Mouse (Mus musculus): ENCODE measurements around the gene Numb.

The Numb gene

DNA sequence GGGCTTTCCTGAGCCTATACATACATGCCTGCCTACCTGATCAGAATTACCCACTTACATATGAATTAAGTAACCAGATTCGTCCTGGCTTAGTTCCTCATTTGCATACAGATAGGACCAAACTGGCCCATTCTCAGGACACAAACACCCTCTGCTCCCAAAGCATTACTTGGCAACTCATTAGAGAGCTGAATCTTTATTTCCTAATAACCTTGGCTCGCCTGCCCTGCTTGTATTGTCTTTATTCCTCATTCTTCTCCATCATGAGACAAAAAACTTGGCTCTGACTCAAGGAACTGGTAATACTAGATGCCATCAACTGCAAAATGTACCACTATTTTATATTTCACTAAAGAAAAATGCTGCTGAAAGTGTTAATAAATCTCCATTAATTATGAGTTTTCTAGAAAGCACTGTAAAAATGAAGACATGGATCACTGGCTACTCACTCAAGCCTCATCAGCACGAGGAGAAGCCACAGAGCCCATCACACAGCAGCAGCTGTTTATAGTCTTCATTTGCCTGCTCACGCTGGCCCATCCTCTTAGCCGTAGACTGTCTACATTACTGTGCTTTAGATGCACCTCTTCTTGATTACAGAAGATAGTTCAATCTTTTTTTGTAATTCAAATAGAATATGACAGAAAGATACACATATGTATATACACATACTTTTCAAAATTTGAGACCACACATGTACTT is 69.1 kb downstream of the Numb start:
- DNase-seq (ENCODE audit: low spot score in 2 of 2): no peak

DNA sequence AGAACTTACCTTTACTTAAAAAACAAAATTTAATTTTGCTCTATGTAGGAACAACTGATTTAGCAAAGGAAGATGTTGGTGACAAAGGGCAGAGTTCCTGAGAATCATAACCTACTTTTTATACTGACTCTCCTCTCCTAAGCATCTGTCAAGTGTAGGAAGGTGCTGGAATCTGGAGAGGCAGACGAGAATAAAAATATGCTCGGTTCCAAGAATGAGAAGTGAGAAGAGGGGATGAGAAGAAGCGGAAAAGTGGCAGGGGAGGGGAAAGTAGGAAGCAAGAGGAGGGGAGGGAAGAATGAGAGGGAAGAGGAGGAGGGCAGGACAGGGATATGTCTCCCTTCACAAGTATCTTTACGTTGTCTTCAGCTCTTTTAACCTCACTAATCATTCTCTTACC is 71.4 kb downstream of the Numb start:
- peak; percentile 18 to 25 for DNase-seq (ENCODE audit: low spot score in 2 of 2)

DNA sequence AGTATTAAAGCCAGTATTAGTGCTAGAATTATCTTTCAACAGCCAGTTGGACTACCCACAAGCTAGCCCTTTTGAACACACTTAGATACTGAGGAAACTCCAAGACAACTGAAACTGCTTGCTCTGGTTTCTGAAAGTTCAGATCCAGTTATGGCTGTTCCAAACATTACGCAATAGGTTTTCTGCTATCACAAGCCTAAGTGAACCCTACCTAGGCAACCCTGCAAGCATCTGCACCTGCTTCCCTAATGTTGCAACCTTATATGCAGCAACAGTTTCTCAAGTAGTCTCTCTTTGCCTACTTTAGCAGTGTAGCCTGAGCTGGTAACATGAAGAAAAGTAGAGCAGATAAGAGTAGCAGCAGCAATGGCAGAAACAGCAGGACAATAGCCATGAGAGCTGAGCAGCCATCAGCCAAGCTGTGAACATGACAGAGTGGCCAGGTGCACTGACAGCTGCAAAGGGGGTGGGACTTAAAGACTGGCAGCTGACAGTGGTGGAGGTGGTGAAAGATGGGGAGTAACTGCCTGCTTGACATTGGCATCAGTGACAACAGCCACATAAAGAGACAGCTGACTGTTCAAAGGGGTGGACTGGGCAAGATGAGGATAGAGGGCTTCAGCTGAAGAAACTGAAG is 73.0 kb downstream of the Numb start:
- DNase-seq (ENCODE audit: low spot score in 2 of 2): no peak

DNA sequence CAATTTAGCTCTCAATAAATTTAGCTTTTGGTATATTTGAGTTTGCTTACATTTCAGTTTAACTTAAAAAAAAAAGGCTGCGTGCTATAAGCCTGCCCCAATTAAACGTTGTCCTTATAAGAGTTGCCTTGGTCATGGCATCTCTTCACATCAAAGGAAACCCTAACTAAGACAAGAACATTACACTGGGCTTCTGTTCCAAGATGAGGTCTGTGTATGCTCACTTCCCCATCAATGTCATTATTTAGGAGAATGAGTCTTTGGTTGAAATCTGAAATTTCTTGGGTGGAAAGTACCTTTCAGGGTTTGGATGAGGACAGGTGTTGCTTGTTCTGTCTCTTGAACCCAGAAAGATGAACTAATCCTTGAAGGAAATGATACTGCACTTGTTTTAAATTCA is 73.9 kb downstream of the Numb start:
- no peak for DNase-seq (ENCODE audit: low spot score in 2 of 2)

DNA sequence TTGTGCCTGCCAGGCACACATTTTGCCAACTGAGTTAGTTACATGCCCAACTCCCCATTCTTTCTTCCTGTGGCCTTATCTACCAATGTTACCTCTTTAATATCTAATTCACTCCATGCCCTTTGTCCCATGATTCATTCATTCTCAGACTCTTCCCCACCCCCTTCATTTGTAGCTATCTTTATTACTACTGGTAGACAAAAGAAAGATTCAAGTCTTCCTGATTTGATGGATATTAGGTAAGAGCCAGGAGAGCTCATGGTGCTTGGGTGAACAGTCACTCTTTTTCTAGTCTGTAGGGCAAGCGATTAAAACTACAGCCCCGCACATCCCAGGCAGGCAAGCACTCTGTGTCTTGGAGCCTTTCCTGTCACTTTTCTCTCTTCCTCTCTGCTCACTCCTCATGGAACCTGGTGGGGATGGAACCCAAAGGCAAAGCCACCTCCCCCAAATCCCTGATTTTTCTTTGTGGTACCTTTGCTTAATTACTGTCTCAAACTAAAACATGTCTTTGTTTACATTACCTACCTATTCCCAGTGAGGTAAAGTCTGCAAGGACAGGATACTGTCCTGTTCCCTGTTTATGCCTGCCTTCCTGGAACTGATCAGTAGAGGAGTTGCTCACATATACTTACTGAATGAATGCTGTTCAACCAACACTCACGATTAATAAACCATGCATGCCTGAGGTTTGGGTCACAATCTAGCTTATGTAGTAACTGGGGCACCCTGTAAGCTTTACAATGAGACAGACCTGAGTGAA is 78.9 kb downstream of the Numb start:
- no peak for DNase-seq (ENCODE audit: low spot score in 2 of 2)

DNA sequence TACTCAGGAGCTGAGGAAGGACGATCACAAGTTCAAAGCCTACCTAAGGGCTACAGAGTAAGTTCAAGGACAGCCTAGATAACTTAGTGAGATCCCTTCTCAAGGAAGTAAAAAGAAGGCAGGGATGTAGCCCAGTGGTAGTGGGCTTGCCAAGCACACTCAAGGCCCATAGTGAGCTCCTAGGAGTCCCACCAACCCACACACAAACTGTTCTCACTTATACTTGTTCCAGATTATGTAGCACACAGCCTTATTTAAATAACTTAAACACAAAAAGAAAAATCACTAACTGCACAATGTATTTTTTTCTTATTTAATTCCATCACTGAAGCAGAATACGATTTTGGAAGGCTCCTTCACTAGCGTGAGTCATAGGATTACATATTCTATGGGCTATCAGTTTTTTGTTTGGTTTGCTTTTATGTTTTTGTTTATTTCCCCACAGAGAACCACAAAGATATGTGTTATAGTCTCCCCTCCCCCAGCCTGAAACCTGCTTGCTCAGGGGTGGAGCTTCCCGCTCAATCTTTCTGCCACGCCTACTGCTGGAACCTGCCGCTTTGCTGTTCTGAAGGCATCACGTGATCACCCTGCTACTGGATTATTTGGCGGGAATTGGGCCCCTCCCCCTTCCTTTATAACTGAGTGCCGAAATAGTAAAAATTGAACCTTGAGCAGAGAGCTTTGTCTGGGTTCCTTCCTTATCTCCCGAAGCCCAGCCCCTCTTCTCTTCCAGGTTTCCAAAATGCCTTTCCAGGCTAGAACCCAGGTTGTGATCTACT is 80.1 kb downstream of the Numb start:
- DNase-seq (ENCODE audit: low spot score in 2 of 2): no peak

DNA sequence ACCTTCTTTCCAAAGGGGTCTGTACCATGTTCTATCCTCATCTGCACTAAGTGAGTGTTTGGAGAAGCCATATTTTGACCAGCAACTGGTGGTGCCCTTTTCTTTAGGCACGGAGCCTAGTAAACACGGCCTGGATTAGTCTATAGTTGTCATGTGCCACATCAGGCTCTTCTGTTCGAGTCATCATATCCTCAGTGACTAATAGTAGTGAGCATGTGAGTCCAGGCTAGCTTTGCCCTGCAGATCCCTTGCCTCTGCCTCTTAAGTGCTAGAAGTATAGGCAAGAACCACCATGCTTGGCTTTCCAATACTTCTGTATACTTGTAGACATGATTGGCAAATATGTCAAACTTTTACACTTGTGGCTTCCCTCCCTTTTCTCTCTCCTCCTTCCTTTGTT is 87.8 kb downstream of the Numb start:
- no peak for DNase-seq (ENCODE audit: low spot score in 2 of 2)

DNA sequence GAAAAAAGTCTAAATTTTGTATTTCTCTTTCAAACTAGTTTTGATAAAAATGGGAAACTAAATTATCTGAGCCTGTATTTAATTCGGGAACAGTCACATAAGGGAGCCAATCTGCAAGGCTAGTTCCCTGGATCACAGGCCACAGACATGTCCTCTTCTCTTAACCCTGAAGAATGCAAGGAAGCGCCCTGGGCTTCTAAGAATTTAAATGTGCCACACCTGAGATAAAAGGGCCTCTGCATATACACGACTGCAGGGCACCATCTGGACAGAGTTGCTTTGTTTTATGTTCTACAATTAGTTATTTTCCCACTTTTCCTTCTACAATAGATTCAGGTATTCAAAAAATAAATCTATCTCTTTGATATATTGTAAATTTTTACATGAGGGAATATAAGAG is 91.3 kb downstream of the Numb start:
- DNase-seq (ENCODE audit: low spot score in 2 of 2): no peak

DNA sequence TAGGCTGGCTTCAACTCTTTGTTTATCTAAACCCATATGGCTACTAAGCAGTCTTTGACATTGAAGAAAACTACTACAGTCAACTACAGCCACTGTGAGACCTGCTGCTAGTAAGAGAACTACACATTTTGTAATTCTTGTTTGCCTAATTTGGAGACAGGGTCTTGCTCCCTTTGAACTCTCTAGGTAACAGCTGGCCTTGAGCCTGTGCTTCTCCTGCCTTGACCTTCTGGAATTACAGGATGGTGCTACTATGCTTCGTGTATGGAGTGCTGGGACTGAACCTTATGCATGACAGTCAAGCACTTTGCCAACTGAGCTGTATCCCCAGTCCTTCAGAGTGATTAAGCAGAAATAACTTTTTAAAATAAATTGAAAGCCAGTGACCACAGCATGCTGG is 105.1 kb downstream of the Numb start:
- DNase-seq (ENCODE audit: low spot score in 2 of 2): no peak

DNA sequence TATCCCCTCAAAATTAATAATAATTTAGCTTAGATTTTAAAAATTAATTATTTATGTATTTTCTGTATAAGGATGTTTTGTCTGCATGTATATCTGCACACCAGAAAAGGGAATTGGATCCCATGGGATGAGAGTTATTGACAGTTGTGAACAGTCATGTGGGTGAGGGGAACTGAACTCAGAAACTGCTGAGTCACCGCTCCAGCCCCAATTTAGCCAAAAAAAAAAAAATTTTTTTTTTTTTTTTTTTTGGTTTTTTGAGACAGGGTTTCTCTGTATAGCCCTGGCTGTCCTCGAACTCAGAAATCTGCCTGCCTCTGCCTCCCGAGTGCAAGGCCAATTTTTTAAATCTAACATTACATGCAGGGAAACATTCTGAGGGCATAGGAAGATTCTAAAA is 109.8 kb downstream of the Numb start:
- no peak for DNase-seq (ENCODE audit: low spot score in 2 of 2)

DNA sequence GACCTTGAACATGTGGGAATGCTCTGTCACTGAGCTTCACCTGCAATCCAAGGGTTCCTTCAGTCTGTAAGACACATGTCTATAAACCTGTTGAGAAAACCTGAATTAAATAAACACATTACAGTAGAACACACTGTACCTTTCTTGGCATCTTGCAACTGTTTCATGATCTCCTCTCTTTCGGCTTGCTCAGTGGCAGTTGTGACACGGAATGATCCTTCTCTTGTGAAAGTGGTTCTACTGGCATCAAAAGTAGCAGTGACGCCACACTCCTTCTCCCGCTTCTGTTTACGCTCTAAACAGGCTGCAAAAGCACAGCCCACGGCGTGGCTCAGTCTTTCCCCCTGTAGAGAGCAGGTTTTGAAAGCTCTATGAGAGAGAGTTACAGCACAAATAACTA is 118.1 kb downstream of the Numb start:
- no peak for DNase-seq (ENCODE audit: low spot score in 2 of 2)

DNA sequence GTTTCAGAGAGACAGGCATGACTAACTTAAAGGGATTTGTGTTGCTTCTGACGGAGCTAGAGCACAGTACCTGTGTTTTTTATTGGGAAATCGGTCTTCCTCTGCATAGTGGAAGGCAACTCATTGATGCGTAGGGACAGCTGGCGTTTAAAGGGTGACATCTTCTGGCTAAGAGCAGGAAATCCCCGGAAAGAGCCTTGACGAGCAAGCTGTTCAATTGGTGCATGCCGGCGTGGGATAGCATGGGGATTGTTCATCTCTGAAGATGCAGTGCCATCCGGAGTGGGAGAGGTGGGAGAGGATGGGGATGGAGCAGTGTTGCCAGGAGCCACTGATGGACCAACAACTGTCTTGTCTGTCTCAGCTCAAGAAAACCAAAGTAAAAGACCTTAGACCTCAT is 120.8 kb downstream of the Numb start:
- DNase-seq (ENCODE audit: low spot score in 2 of 2): peak; percentile 56 to 67

DNA sequence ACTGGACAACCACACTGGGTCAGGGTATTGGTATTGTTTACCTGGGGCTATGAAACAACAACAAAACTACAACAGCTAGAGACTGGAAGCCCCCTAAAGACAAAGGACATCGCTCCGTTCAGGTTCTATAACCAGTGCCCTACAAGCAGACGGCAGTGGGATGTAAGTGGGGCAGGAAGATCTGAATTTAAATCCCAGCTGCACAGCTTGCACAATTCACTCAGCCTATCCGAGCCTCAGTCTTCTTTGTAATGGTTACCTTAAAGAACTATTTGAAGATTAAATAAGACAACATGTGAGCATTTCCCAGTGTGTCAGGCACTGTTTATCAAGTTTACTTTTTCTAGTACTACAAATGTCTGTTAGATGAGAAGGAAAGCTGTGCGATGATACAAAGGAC is 123.4 kb downstream of the Numb start:
- no peak for DNase-seq (ENCODE audit: low spot score in 2 of 2)

DNA sequence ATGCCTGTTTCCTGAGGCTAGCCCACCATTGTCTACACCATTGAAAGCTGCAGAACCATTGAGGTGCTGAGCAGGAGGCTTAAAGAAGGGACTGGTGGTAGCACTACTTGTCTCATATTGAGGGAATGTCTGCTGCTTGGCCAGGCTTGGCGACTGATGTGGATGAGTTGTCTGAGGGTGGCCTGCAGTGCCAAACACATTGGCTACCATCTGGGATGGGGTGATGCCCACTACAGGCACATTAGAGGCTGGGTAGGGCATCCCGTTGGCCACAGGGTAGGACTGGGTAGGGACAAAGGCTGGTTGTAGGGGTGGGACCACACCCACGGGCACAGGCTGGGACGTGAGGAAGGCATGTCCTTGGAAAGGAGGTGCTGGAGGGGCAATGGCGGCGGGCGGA is 126.1 kb downstream of the Numb start:
- DNase-seq (ENCODE audit: low spot score in 2 of 2): no peak

DNA sequence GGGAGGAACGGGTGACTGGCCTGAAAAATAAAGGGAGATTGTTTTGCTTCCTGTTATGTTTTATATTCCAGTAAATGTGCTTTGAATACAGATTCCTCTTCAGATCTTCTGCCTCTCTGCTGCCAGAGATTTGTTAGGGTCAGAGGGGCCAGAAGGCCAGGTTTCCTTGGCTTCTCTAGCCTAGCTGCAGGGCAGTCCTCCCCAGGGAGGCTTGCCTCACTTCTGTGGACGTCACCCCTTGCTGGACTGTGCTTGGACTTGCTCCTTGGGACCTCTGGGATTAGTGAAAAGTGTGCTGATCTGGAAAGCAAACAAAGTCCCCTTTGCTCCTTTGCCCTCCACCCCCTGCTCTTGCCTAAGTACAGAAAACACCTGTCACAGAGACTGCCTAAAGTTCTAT is 126.7 kb downstream of the Numb start:
- no peak for DNase-seq (ENCODE audit: low spot score in 2 of 2)

DNA sequence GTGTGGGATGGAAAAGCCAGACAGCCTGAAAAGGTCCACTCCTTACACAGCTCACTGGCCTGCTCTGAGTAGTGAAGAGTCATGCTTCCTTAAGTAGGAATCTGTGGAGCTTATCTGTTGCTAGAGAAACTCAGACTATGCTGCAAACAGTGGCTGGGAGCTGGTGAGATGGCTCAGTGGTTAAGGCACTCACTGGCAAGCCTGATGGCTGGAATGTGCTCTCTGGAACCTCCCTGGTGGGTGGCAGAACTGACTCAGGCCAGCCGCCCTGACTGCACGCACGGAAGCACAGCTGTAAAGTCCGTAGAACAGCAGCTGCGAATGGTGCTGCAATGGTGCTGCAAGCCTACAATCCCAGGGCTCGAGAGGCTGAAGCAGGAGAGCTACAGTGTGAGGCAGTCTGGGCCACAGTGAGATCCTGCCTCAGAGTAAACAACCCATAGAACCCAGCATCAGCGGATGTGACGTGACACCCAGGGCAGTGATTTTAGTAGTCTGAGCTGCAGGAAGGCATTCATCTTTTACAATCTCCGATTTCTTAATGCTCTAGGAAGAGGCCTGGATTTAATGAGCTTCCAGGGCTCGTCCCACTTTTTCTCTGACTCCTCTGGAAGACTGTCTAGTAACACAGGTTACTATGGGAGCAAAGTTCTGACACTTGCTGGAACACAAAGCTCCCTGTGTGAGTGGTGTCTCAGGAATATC is 128.9 kb downstream of the Numb start:
- DNase-seq (ENCODE audit: low spot score in 2 of 2): no peak

DNA sequence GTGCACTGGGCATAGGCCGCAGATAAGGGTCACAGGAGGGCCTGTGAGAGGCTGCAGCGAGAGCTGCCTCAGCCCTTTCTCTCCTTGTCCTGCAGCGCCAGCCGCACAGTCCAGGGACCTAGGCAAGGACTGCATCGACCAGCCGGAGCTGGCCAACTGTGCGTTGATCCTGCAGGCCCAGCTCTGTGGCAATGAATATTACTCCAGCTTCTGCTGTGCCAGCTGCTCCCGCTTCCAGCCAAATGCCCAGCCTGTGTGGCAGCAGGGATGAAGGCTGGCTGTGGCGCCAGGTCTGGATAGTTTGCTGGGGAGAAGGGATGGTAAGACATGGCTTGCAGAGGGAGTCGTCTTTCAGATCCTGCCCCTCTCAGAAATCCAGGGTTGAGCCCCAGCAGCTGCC is 130.0 kb downstream of the Numb start:
- no peak for DNase-seq (ENCODE audit: low spot score in 2 of 2)

DNA sequence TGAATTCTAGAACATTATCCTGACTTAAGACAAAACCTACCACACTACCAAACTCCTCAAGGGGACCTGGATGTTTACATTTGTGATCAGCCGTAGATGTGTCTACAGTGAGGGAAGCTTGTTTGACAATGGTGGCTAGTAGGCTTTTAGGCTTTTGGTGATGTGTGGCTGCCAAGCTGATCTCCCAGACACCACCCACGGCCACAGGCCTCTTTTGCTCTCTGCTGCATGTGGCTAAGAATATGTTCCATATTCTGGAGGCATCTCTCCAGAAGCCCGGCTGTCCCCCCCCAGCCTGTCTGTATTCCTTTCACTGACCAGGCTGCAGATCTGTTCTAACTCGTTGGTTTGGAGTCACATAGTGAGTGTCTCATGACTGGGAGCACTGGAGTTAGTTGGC is 131.0 kb downstream of the Numb start:
- no peak for DNase-seq (ENCODE audit: low spot score in 2 of 2)

DNA sequence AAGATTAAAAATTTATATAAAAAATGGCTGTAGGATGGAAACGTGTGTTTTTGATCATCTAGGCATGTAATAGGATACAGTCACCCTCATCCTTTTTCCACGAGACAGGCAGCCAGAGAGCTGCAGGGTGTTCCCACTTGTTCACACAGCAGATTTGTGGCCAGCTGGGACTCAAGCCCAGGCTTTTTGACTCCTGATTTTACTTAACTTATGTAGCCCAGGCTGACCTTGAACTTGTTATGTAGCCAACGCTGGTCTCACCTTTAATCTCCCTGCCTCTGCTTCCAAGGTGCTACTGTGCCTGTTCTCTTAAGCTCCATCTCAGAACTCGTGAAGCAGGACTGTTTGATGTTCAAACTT is 132.0 kb downstream of the Numb start:
- DNase-seq (ENCODE audit: low spot score in 2 of 2): no peak

DNA sequence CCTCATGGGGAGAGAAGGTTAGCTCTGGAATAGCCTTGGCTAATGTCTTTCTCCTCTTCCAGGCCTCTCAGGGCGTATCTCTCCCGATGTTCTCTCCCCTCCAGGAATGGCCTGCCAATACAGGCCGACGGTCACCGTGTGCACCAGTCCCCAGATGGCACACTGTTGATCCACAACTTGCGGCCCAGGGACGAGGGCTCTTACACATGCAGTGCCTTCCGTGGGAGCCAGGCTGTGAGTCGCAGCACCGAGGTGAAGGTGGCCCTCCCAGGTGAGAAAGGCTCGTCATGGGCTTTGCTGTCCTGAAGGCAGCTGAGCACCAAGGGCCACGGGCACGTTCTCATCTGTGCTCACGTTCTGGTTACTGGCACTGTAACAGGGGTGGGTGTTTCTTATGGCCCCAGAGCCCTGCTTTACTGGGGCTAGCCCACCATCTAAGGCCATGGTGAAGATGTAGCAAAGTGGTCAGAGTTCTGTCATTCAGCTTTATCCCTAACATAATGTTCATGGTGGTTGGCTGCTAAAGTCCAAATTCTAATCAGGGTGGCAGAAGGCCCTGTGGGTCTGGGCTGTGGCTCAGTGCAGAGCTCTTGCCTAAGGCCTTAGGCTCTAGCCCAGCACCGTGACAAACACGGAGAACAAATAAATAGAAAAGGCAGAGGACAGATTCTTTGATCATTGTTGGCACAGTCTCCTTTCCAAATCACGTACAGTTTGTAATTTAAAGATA is 132.5 kb downstream of the Numb start:
- DNase-seq (ENCODE audit: low spot score in 2 of 2): no peak

DNA sequence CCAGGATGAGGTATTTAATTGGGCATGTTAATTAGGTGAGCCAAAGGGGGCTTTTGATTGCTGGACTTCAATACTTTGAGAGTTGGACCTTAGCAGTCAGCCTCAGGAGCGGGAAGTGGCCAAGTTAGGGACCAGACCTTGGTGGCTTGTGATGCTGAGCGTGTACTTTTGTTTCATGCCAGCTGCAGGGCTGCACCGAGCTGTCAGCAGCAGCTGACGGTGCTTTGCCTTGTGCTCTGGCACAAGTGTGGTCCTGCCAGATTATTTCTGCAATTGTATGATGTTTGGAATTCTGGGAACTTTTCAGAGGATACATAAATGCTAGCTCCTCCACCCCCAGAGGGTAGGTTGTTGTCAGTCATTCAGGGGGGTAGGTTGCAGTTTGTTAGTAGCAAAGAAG is 136.4 kb downstream of the Numb start:
- DNase-seq (ENCODE audit: low spot score in 2 of 2): no peak

Data from right cerebral cortex, adult 2 months (tissue).